Mouse (Mus musculus): ENCODE measurements around the gene Unc13c.

GRCm38 (mm10) chr9:73625171-73625570 is 343.6 kb downstream of the Unc13c start:
- TF ChIP-seq CTCF (IDR thresholded peaks at IDR 0.05; ENCODE audit: low read depth, low read length) (no peak), POLR2A (IDR thresholded peaks at IDR 0.05; ENCODE audit: insufficient read depth, low read length) (no peak), EP300 (IDR thresholded peaks at IDR 0.05; ENCODE audit: insufficient read depth, low read depth, low read length) (no peak)

Measured in ES-Bruce4 (cell line).